Mouse (Mus musculus) E14TG2a.4 (cell line): ENCODE measurements at regions not wholly inside any gene's neighbourhood (a gene's known extent, or its start where the extent isn't known, plus 50 kb on each side); places are given as distances from the start of the nearest gene placed in this dataset.

Experiments used
- H3K27me3 ChIP-seq: 2 replicates; pipeline ENCODE4 v1.6.1; 2014; ENCODE audit warnings: low read length, control low read depth; ENCODE audit not compliant: insufficient read depth
- H3K36me3 ChIP-seq: 2 replicates; pipeline ENCODE4 v1.6.1; 2014; ENCODE audit warnings: low read length, control low read depth; ENCODE audit not compliant: insufficient read depth
- H3K4me1 ChIP-seq: replicated peaks from 2 replicates; pipeline ENCODE4 v1.6.1; 2014; ENCODE audit warnings: low read depth, low read length, control low read depth
- H3K4me3 ChIP-seq: replicated peaks from 2 replicates; pipeline ENCODE4 v1.5.1; 2014; ENCODE audit warnings: mild to moderate bottlenecking, low read length
- H3K9me3 ChIP-seq: 2 replicates; pipeline ENCODE4 v1.6.1; 2014; ENCODE audit warnings: low read length, control low read depth
- CTCF ChIP-seq: conservative IDR thresholded peaks from 2 replicates; pipeline ENCODE4 v1.5.1; 2014; ENCODE audit warnings: low read length
- NANOG ChIP-seq: IDR thresholded peaks from 2 replicates; pipeline ENCODE4 v1.6.1; 2014; ENCODE audit warnings: borderline replicate concordance, low read length, mixed read lengths
- POU5F1 ChIP-seq: IDR thresholded peaks from 2 replicates; pipeline ENCODE4 v1.6.1; 2014; ENCODE audit warnings: low read length, borderline replicate concordance

GRCm38 (mm10) chr8:33138874-33139273 lies 289.6 kb upstream of the 5930422O12Rik start:
- Histone ChIP-seq H3K27me3 (no peaks in the 10 kb centered on the region), H3K9me3 (no peaks in the 10 kb centered on the region), H3K36me3 (no peaks in the 10 kb centered on the region), H3K4me1 (no peaks in the 10 kb centered on the region), H3K4me3 (no peak overlapping the region)
- TF ChIP-seq CTCF (no peak), POU5F1 (no peak), NANOG (no peak)

DNA sequence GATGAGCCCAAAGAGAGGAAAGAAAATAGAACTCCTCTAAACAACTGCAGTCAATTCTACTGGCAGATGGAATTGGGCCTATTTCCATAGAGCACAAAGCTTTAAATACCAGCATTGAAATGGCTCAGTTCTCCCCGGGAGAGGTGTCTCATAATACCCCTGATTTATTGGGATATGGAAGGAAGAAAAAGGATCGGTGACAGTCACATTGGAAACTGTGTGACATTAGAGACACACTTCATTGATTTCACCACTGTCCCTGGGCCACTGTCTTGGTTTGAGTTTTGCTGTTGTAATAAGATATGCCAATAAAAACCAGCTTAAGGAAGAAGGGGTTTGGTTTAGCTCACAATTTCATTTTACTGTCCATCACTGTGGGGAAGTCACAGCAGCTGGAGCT lies 288.7 kb upstream of the 5930422O12Rik start:
- no peaks in the 10 kb centered on the region for H3K9me3 ChIP-seq
- TF ChIP-seq POU5F1 (no peak), CTCF (no peak), NANOG (no peak)
- H3K36me3 ChIP-seq = no peaks in the 10 kb centered on the region
- H3K4me3 ChIP-seq = no peak overlapping the region
- H3K27me3 ChIP-seq = no peaks in the 10 kb centered on the region
- H3K4me1 ChIP-seq = no peaks in the 10 kb centered on the region

- Histone ChIP-seq H3K4me1 (no peaks in the 10 kb centered on the region), H3K9me3 (no peaks in the 10 kb centered on the region), H3K4me3 (no peak overlapping the region), H3K36me3 (no peaks in the 10 kb centered on the region), H3K27me3 (no peaks in the 10 kb centered on the region)
- TF ChIP-seq POU5F1 = no peak
- TF ChIP-seq NANOG = no peak
- no peak for TF ChIP-seq CTCF
These were observed 250.9 kb upstream of the 5930422O12Rik start for GRCm38 (mm10) chr8:33177642-33178041.

DNA sequence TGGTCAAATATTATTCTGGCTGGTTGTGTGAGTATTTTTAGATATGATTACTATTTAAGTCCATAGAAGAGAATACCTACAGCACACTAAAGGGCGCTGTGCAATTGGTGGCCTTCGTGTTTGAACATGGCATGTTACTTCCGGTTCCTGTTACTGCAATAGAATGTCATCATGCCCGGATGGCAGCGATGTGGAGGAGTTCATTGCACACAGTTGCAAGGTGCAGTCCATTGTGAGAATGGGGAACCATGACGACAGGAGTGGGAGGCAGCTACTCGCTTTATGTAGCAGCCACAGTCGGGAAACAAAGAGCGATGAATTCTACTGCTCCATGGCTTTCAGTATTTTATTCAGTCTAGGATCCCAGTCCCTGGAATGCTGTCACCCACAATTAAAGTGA lies 245.5 kb upstream of the 5930422O12Rik start:
- Histone ChIP-seq H3K4me3 (no peak overlapping the region), H3K36me3 (no peaks in the 10 kb centered on the region), H3K4me1 (no peaks in the 10 kb centered on the region; the same call in 1 of the 2 replicates), H3K27me3 (no peaks in the 10 kb centered on the region), H3K9me3 (no peaks in the 10 kb centered on the region)
- TF ChIP-seq POU5F1 (no peak), NANOG (no peak), CTCF (no peak)
